Mouse (Mus musculus): ENCODE data around the gene Clic3.

- TF ChIP-seq GATA1 (IDR thresholded peaks at IDR 0.05; ENCODE audit: low read length) (no peak), TAL1 (IDR thresholded peaks at IDR 0.05; ENCODE audit: low read length) (no peak)
Measured at GRCm38 (mm10) chr2:25436286-25436820, 20.3 kb upstream of the Clic3 start.

Measured in erythroblast, embryonic 14.5 days (primary cell).